Mouse (Mus musculus): Measurements from ENCODE around the gene Elf4. TPM values are rescaled to one million over a fixed set of nuclear protein-coding genes. Genes with fewer than 3 reads are reported as not detected.

The Elf4 gene
- polyA plus RNA-seq, 1 experiment, result 20.4 TPM

DNA sequence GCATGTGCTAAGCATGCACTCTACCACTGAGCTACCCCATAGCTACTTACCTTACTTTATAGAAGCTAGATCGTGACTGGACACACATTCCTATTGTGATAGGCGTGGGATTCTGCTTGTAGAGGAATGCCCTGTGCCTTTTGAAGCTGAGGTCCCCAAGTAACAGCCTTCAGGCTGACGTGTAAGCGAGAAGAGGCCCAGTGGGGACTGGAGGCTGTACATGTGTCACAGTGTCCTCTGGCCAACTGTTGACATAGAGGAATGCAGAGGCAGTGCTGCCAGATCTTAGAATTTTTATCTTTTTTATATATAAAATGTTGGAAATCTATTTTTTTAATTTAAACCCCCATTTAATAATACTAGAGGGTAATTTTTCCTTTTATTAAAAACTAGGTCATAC, 62.9 kb downstream of the Elf4 start:
- Histone ChIP-seq H3K27ac (ENCODE audit: control insufficient read depth, insufficient read depth, low read depth, low read length, poor library complexity) (no peak overlapping the region), H3K4me1 (ENCODE audit: control insufficient read depth, insufficient read depth, low read length) (no peaks in the 10 kb centered on the region), H3K4me3 (replicated peaks; ENCODE audit: control insufficient read depth, low read depth, low read length) (no peak overlapping the region)
- WGBS, result 85% methylated on average over 4 of the region's 4 CpGs
- TF ChIP-seq CTCF (IDR thresholded peaks at IDR 0.05; ENCODE audit: control insufficient read depth, insufficient read depth, low read length) (no peak), POLR2A (IDR thresholded peaks at IDR 0.05; ENCODE audit: borderline replicate concordance, control insufficient read depth, low read depth, low read length) (no peak)

DNA sequence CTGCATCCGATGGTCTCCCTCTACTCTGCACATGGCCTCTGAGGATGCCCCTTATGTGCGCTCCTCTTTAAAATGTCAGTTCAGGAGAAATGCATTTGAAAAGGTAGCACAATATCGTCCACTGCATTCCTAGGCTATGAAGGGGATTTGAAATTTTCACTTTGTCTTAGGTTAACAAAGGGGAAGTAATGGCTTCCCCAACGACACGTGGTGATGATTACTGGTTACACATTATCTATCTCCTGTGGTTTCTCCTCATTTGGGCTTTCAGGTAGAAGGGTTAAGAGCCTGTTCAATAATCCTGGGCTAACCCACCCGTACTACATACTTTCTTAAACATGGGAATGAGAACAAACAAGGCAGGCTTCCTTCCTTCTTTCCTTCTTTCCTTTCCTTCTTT, 73.6 kb downstream of the Elf4 start:
- WGBS, result 73% methylated on average over 6 of the region's 6 CpGs

GRCm38 (mm10) chrX:48385927-48386326, 77.0 kb downstream of the Elf4 start:
- WGBS, result 87% methylated on average over 4 of the region's 4 CpGs
- no peak overlapping the region for H3K27ac ChIP-seq (ENCODE audit: control insufficient read depth, insufficient read depth, low read depth, low read length, poor library complexity)
- TF ChIP-seq CTCF (IDR thresholded peaks at IDR 0.05; ENCODE audit: control insufficient read depth, insufficient read depth, low read length) (no peak), POLR2A (IDR thresholded peaks at IDR 0.05; ENCODE audit: borderline replicate concordance, control insufficient read depth, low read depth, low read length) (no peak)
- no peaks in the 10 kb centered on the region for H3K4me1 ChIP-seq (ENCODE audit: control insufficient read depth, insufficient read depth, low read length)
- no peak overlapping the region for H3K4me3 ChIP-seq (replicated peaks; ENCODE audit: control insufficient read depth, low read depth, low read length)

More for the DNA sequence above, 73.6 kb downstream of the Elf4 start:
- Histone ChIP-seq H3K27ac (ENCODE audit: control insufficient read depth, insufficient read depth, low read depth, low read length, poor library complexity) (no peak overlapping the region), H3K4me3 (replicated peaks; ENCODE audit: control insufficient read depth, low read depth, low read length) (no peak overlapping the region), H3K4me1 (ENCODE audit: control insufficient read depth, insufficient read depth, low read length) (no peaks in the 10 kb centered on the region)
- no peak for TF ChIP-seq POLR2A (IDR thresholded peaks at IDR 0.05; ENCODE audit: borderline replicate concordance, control insufficient read depth, low read depth, low read length)
- no peak for TF ChIP-seq CTCF (IDR thresholded peaks at IDR 0.05; ENCODE audit: control insufficient read depth, insufficient read depth, low read length)

GRCm38 (mm10) chrX:48383643-48384042, 79.3 kb downstream of the Elf4 start:
- Histone ChIP-seq H3K4me1 (ENCODE audit: control insufficient read depth, insufficient read depth, low read length) (no peaks in the 10 kb centered on the region), H3K4me3 (replicated peaks; ENCODE audit: control insufficient read depth, low read depth, low read length) (no peak overlapping the region), H3K27ac (ENCODE audit: control insufficient read depth, insufficient read depth, low read depth, low read length, poor library complexity) (no peak overlapping the region)
- WGBS, result 36% methylated on average over 7 of the region's 7 CpGs
- TF ChIP-seq CTCF (IDR thresholded peaks at IDR 0.05; ENCODE audit: control insufficient read depth, insufficient read depth, low read length) (peak; percentile 71), POLR2A (IDR thresholded peaks at IDR 0.05; ENCODE audit: borderline replicate concordance, control insufficient read depth, low read depth, low read length) (no peak)

DNA sequence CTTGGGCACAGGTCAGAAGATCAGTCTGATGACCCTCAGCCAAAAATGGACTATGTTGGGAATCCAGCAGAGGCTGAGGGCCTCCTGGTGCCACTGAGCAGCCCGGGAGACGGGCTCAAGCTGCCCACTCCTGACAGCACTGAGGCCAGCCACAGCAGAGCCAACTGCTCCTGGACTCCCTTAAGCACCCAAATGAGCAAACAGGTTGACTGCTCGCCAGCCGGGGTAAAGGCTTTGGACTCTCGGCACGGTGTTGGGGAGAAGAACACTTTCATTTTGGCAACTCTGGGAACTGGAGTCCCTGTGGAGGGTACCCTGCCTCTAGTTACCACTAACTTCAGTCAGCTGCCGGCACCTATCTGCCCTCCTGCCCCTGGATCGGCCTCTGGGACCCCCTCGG, 95.1 kb downstream of the Elf4 start:
- WGBS, result 91% methylated on average over 9 of the region's 9 CpGs
- Histone ChIP-seq H3K4me1 (ENCODE audit: control insufficient read depth, insufficient read depth, low read length) (no peaks in the 10 kb centered on the region), H3K4me3 (replicated peaks; ENCODE audit: control insufficient read depth, low read depth, low read length) (no peak overlapping the region), H3K27ac (ENCODE audit: control insufficient read depth, insufficient read depth, low read depth, low read length, poor library complexity) (no peak overlapping the region)
- TF ChIP-seq CTCF (IDR thresholded peaks at IDR 0.05; ENCODE audit: control insufficient read depth, insufficient read depth, low read length) (no peak), POLR2A (IDR thresholded peaks at IDR 0.05; ENCODE audit: borderline replicate concordance, control insufficient read depth, low read depth, low read length) (no peak)

DNA sequence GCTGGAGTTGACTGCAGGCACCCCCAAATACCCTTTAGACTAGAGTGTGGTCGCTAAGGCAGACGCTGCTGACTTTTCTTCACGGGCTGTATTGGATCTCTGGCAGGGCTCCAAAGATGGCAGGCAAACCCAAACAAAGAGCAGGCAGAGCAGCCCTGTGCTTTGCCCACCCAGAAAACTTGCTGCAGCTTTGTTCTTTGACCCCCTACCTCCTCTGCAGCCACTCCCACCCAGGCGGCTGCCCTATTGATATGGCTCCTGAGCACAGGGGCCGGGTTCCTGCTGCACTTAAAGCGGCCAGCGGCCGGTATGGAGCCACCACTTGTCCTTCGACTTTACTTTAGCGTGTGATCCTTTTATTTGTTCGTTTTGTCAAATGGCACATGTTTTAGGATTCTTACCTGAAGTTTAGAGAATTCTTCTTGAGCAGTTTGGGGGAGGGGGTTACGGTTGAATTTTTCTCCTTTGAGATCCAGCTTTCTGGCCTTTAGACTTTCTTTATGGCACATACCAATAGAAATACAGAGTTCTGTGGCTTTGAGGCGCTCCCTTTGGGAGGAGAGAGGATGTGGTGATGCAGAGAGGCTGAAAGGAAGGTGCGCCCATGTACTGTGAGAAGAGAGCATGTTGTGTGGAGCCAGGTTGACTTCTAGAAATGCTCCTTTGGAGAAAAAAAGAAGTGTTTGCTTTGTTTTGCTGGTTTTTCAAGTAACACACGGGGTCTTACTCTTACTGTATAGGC, 96.9 kb downstream of the Elf4 start:
- WGBS, result 73% methylated on average over 15 of the region's 15 CpGs
- TF ChIP-seq POLR2A (IDR thresholded peaks at IDR 0.05; ENCODE audit: borderline replicate concordance, control insufficient read depth, low read depth, low read length) (no peak), CTCF (IDR thresholded peaks at IDR 0.05; ENCODE audit: control insufficient read depth, insufficient read depth, low read length) (no peak)
- Histone ChIP-seq H3K4me1 (ENCODE audit: control insufficient read depth, insufficient read depth, low read length) (no peaks in the 10 kb centered on the region), H3K4me3 (replicated peaks; ENCODE audit: control insufficient read depth, low read depth, low read length) (no peak overlapping the region), H3K27ac (ENCODE audit: control insufficient read depth, insufficient read depth, low read depth, low read length, poor library complexity) (no peak overlapping the region)

Other genes starting within 250 kb of the Elf4 start
- gene Utp14a, start 206.3 kb downstream of the Elf4 start, polyA plus RNA-seq (2011; ENCODE audit: insufficient read depth, insufficient read length, low replicate concordance, missing spikeins), result 20.2 and 29.7 TPM in 2 replicates
- 15.3 and 27.3 TPM in 2 replicates for gene Bcorl1, start 121.8 kb downstream of the Elf4 start, polyA plus RNA-seq (2011; ENCODE audit: insufficient read depth, insufficient read length, low replicate concordance, missing spikeins)
- 5.7 and 16.2 TPM in 2 replicates for gene Aifm1, start 50.4 kb upstream of the Elf4 start, polyA plus RNA-seq (2011; ENCODE audit: insufficient read depth, insufficient read length, low replicate concordance, missing spikeins)
- 1.3 TPM in 1 of 2 replicates, not detected in the other for gene Rab33a, start 56.2 kb upstream of the Elf4 start, polyA plus RNA-seq (2011; ENCODE audit: insufficient read depth, insufficient read length, low replicate concordance, missing spikeins)
- gene Zfp280c, start 131.4 kb upstream of the Elf4 start, polyA plus RNA-seq (2011; ENCODE audit: insufficient read depth, insufficient read length, low replicate concordance, missing spikeins), result 4.8 and 8.5 TPM in 2 replicates
- 2.3 and 3.6 TPM in 2 replicates for gene Slc25a14, start 160.3 kb upstream of the Elf4 start, polyA plus RNA-seq (2011; ENCODE audit: insufficient read depth, insufficient read length, low replicate concordance, missing spikeins)
- not detected in 2 replicates for gene Gpr119, start 211.3 kb upstream of the Elf4 start, polyA plus RNA-seq (2011; ENCODE audit: insufficient read depth, insufficient read length, low replicate concordance, missing spikeins)
- gene Rbmx2, start 231.9 kb upstream of the Elf4 start, polyA plus RNA-seq (2011; ENCODE audit: insufficient read depth, insufficient read length, low replicate concordance, missing spikeins), result 8.5 and 9.2 TPM in 2 replicates